Mouse (Mus musculus) heart, postnatal 0 days (tissue): Measurements from ENCODE around the gene Washc2.

Experiments
- CTCF ChIP-seq: IDR thresholded peaks from 2 replicates; pipeline ENCODE4 v1.5.1; 2016; ENCODE audit warnings: antibody characterized with exemption, control low read depth, low read depth
- EP300 ChIP-seq: IDR thresholded peaks from 2 replicates; pipeline ENCODE4 v1.6.1; 2016; ENCODE audit warnings: antibody characterized with exemption, low read depth

GRCm38 (mm10) chr6:116178376-116178775 is 29.5 kb upstream of the Washc2 start:
- TF ChIP-seq EP300 (no peak), CTCF (no peak)
